Mouse (Mus musculus): ENCODE data around the gene Prl2b1.

Prl2b1 gene

GRCm38 (mm10) chr13:27390746-27391145 is at the start of gene Prl2b1:
Gene Prl2b1 (minus strand): TSS chr13:27390846.
- DNase-seq (ENCODE audit: low read depth), result no peak

GRCm38 (mm10) chr13:27438588-27438987 is 47.9 kb upstream of the Prl2b1 start, which contains the start of gene Prl8a6:
Gene Prl8a6 (minus strand): TSS chr13:27438688.
- no peak for DNase-seq (ENCODE audit: low read depth)

- no peak for DNase-seq (ENCODE audit: low read depth)
These were observed 42.5 kb upstream of the Prl2b1 start for GRCm38 (mm10) chr13:27433159-27433558.

GRCm38 (mm10) chr13:27413640-27414039 is 23.0 kb upstream of the Prl2b1 start:
- DNase-seq (ENCODE audit: low read depth), result no peak

- no peak for DNase-seq (ENCODE audit: low read depth)
These were observed 8.5 kb upstream of the Prl2b1 start for GRCm38 (mm10) chr13:27399061-27399724.

GRCm38 (mm10) chr13:27345373-27345772 is 45.3 kb downstream of the Prl2b1 start, which contains the start of gene Prl8a2:
Gene Prl8a2 (plus strand): TSS chr13:27345673.
- DNase-seq (ENCODE audit: low read depth), result no peak

- no peak for DNase-seq (ENCODE audit: low read depth)
These were observed 47.8 kb downstream of the Prl2b1 start for GRCm38 (mm10) chr13:27342733-27343275.

GRCm38 (mm10) chr13:27334989-27335388 is 55.7 kb downstream of the Prl2b1 start:
- DNase-seq (ENCODE audit: low read depth), result no peak
